Mouse (Mus musculus) C2C12 (cell line): ENCODE results near the gene Wdr90.

Experiments used
- CEBPB ChIP-seq: IDR thresholded peaks from one replicate; pipeline ENCODE4 v1.6.1; 2011; ENCODE audit warnings: low read depth, mild to moderate bottlenecking, control low read depth, moderate library complexity
- CTCF ChIP-seq: IDR thresholded peaks from one replicate; pipeline ENCODE4 v1.5.1; 2011; ENCODE audit not compliant: control insufficient read depth, insufficient read depth, insufficient read length
- MAX ChIP-seq: IDR thresholded peaks from one replicate; pipeline ENCODE4 v1.6.1; 2011; ENCODE audit warnings: mild to moderate bottlenecking, control low read depth
- MYOD1 ChIP-seq: IDR thresholded peaks from one replicate; pipeline ENCODE4 v1.6.1; 2011; ENCODE audit warnings: low read depth; ENCODE audit not compliant: control insufficient read depth, insufficient read length

DNA sequence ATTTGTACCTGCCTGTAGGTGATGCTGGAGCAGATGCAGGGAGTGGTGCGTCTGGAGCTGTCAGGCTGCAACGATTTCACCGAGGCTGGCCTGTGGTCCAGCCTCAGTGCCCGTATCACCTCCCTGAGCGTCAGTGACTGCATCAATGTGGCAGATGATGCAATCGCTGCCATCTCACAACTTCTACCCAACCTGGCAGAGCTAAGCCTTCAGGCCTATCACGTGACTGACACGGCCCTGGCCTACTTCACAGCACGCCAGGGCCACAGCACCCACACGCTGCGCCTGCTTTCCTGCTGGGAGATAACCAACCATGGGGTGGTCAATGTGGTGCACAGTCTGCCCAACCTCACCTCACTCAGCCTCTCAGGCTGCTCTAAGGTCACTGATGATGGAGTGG, 43.6 kb downstream of the Wdr90 start:
- no peak for TF ChIP-seq CTCF
- no peak for TF ChIP-seq MAX
- no peak for TF ChIP-seq MYOD1
- TF ChIP-seq CEBPB = no peak
